Mouse (Mus musculus) embryonic facial prominence, embryonic 13.5 days (tissue): Measurements from ENCODE around the gene Tmem268. TPM values are rescaled to one million over a fixed set of nuclear protein-coding genes. Genes with fewer than 3 reads are reported as not detected.

Experiments
- ATAC-seq: fragments of 200-750 bp; cut with Nextera tagmentation; 2 replicates; pipeline ENCODE4 v1.8.0; 2017; ENCODE audit warnings: low read depth; ENCODE audit not compliant: insufficient number of reproducible peaks, insufficient read depth, low FRiP score, low TSS enrichment
- H3K27ac ChIP-seq: fragments of 300-500 bp; sonication (generic); 2 replicates; pipeline ENCODE4 v1.5.1; 2015; ENCODE audit warnings: moderate library complexity, mild to moderate bottlenecking, inconsistent platforms
- H3K27me3 ChIP-seq: fragments of 300-500 bp; sonication (generic); 2 replicates; pipeline ENCODE4 v1.6.1; 2015; ENCODE audit warnings: mild to moderate bottlenecking, inconsistent platforms
- H3K36me3 ChIP-seq: fragments of 300-500 bp; sonication (generic); 2 replicates; pipeline ENCODE4 v1.6.1; 2015; ENCODE audit warnings: mild to moderate bottlenecking, inconsistent platforms
- H3K4me1 ChIP-seq: fragments of 300-500 bp; sonication (generic); 2 replicates; pipeline ENCODE4 v1.6.1; 2015; ENCODE audit warnings: inconsistent platforms
- H3K4me2 ChIP-seq: fragments of 300-500 bp; sonication (generic); 2 replicates; pipeline ENCODE4 v1.6.1; 2015; ENCODE audit warnings: moderate library complexity, mild to moderate bottlenecking, inconsistent platforms
- H3K4me3 ChIP-seq: fragments of 300-500 bp; sonication (generic); 2 replicates; pipeline ENCODE4 v1.5.1; 2015; ENCODE audit warnings: mild to moderate bottlenecking, inconsistent platforms
- H3K9ac ChIP-seq: fragments of 300-500 bp; sonication (generic); 2 replicates; pipeline ENCODE4 v1.6.1; 2015; ENCODE audit warnings: mild to moderate bottlenecking, inconsistent platforms
- H3K9me3 ChIP-seq: fragments of 300-500 bp; sonication (generic); 2 replicates; pipeline ENCODE4 v1.6.1; 2016; ENCODE audit warnings: inconsistent platforms
- WGBS: fragments of 180-500 bp; shearing (Covaris S2); methylation state at CpG from one replicate; pipeline ENCODE4 v1.1.7; 2015; ENCODE audit warnings: mixed read lengths; 5-methylcytosine and 5-hydroxymethylcytosine counted together
- polyA plus RNA-seq: library from polyadenylated mRNA; unstranded; fragments of >200 nt; fragmentation: Nextera tagmentation; extraction: Ambion mirVana; gene quantifications from 2 replicates; pipeline ENCODE4 v1.2.1, GENCODE M21; 2015

Gene Tmem268
- polyA plus RNA-seq, 1 experiment from 2014 or later, result 10.7 TPM

- WGBS, result 2% methylated on average over 52 of the region's 57 CpGs
- peak; percentile 92 for ATAC-seq
- Histone ChIP-seq H3K9me3 (no peaks in the 10 kb centered on the region), H3K36me3 (peaks cover 13% of the 10 kb centered on the region), H3K4me1 (peaks cover 37% of the 10 kb centered on the region), H3K4me2 (peak within 1 kb of the TSS; percentile 75), H3K27me3 (no peaks in the 10 kb centered on the region), H3K27ac (peak within 1 kb of the TSS; percentile 85), H3K4me3 (peak within 1 kb of the TSS; percentile 83), H3K9ac (peak within 1 kb of the TSS; percentile 97)
Measured at GRCm38 (mm10) chr4:63544494-63545230, 13.9 kb upstream of the Tmem268 start, which contains the start of gene Atp6v1g1. TSS of gene Atp6v1g1 (plus strand) at chr4:63544772.

GRCm38 (mm10) chr4:63545231-63545958 lies 13.2 kb upstream of the Tmem268 start:
- Histone ChIP-seq H3K9me3 (no peaks in the 10 kb centered on the region), H3K36me3 (peaks cover 15% of the 10 kb centered on the region), H3K4me3 (peak overlapping the region; percentile 83), H3K27ac (peak overlapping the region; percentile 85), H3K4me1 (peaks cover 37% of the 10 kb centered on the region), H3K4me2 (peak overlapping the region; percentile 75), H3K9ac (peak overlapping the region; percentile 97), H3K27me3 (no peaks in the 10 kb centered on the region)
- ATAC-seq, result no peak
- WGBS, result 15% methylated on average over 26 of the region's 26 CpGs

- 34% methylated on average over 6 of the region's 6 CpGs for WGBS
- peaks cover 26% of the 10 kb centered on the region for H3K36me3 ChIP-seq
- H3K27ac ChIP-seq, result peak overlapping the region; percentile 35
- H3K9me3 ChIP-seq, result no peaks in the 10 kb centered on the region
- H3K27me3 ChIP-seq, result no peaks in the 10 kb centered on the region
- H3K4me3 ChIP-seq, result peak overlapping the region; percentile 83
- H3K4me2 ChIP-seq, result peak overlapping the region; percentile 75
- H3K9ac ChIP-seq, result peak overlapping the region; percentile 97
- no peak for ATAC-seq
- peaks cover 37% of the 10 kb centered on the region for H3K4me1 ChIP-seq
Measured at GRCm38 (mm10) chr4:63546441-63547055, 12.0 kb upstream of the Tmem268 start.

- WGBS, result 48% methylated on average over 1 of the region's 1 CpGs
- H3K4me1 ChIP-seq, result peaks cover 34% of the 10 kb centered on the region
- H3K27ac ChIP-seq, result no peak overlapping the region
- no peak overlapping the region for H3K9ac ChIP-seq
- no peak overlapping the region for H3K4me2 ChIP-seq
- no peaks in the 10 kb centered on the region for H3K9me3 ChIP-seq
- ATAC-seq, result no peak
- H3K36me3 ChIP-seq, result peaks cover 39% of the 10 kb centered on the region
- no peaks in the 10 kb centered on the region for H3K27me3 ChIP-seq
- no peak overlapping the region for H3K4me3 ChIP-seq
Measured at GRCm38 (mm10) chr4:63547799-63548198, 10.8 kb upstream of the Tmem268 start.

GRCm38 (mm10) chr4:63548491-63548890 lies 10.1 kb upstream of the Tmem268 start:
- Histone ChIP-seq H3K9me3 (no peaks in the 10 kb centered on the region), H3K4me2 (no peak overlapping the region), H3K36me3 (peaks cover 43% of the 10 kb centered on the region), H3K4me1 (peaks cover 34% of the 10 kb centered on the region), H3K9ac (no peak overlapping the region), H3K27me3 (no peaks in the 10 kb centered on the region), H3K27ac (no peak overlapping the region), H3K4me3 (no peak overlapping the region)
- WGBS, result 88% methylated on average over 3 of the region's 3 CpGs
- no peak for ATAC-seq

GRCm38 (mm10) chr4:63550908-63551307 lies 7.7 kb upstream of the Tmem268 start:
- no peaks in the 10 kb centered on the region for H3K27me3 ChIP-seq
- no peak overlapping the region for H3K4me3 ChIP-seq
- H3K4me1 ChIP-seq, result peaks cover 21% of the 10 kb centered on the region
- ATAC-seq, result no peak
- H3K9ac ChIP-seq, result no peak overlapping the region
- WGBS, result 96% methylated on average over 3 of the region's 3 CpGs
- peaks cover 56% of the 10 kb centered on the region for H3K36me3 ChIP-seq
- no peak overlapping the region for H3K4me2 ChIP-seq
- H3K9me3 ChIP-seq, result no peaks in the 10 kb centered on the region
- no peak overlapping the region for H3K27ac ChIP-seq

- H3K27me3 ChIP-seq, result no peaks in the 10 kb centered on the region
- no peak overlapping the region for H3K4me3 ChIP-seq
- H3K36me3 ChIP-seq, result peaks cover 56% of the 10 kb centered on the region
- ATAC-seq, result no peak
- H3K9me3 ChIP-seq, result no peaks in the 10 kb centered on the region
- no peak overlapping the region for H3K4me2 ChIP-seq
- H3K27ac ChIP-seq, result no peak overlapping the region
- peaks cover 15% of the 10 kb centered on the region for H3K4me1 ChIP-seq
- WGBS, result 100% methylated on average over 1 of the region's 1 CpGs
- H3K9ac ChIP-seq, result no peak overlapping the region
Measured at GRCm38 (mm10) chr4:63552865-63553264, 5.7 kb upstream of the Tmem268 start.

GRCm38 (mm10) chr4:63553789-63554576 lies 4.6 kb upstream of the Tmem268 start:
- Histone ChIP-seq H3K27ac (no peak overlapping the region), H3K27me3 (no peaks in the 10 kb centered on the region), H3K4me1 (peaks cover 14% of the 10 kb centered on the region), H3K9ac (no peak overlapping the region), H3K9me3 (no peaks in the 10 kb centered on the region), H3K4me3 (no peak overlapping the region), H3K36me3 (peaks cover 50% of the 10 kb centered on the region), H3K4me2 (no peak overlapping the region)
- no peak for ATAC-seq
- 84% methylated on average over 4 of the region's 4 CpGs for WGBS

GRCm38 (mm10) chr4:63554616-63555015 lies 4.0 kb upstream of the Tmem268 start:
- Histone ChIP-seq H3K27ac (no peak overlapping the region), H3K9ac (no peak overlapping the region), H3K9me3 (no peaks in the 10 kb centered on the region), H3K4me3 (no peak overlapping the region), H3K27me3 (no peaks in the 10 kb centered on the region), H3K4me1 (peaks cover 20% of the 10 kb centered on the region), H3K4me2 (no peak overlapping the region), H3K36me3 (peaks cover 43% of the 10 kb centered on the region)
- ATAC-seq, result no peak
- 79% methylated on average over 3 of the region's 3 CpGs for WGBS

GRCm38 (mm10) chr4:63555111-63555510 lies 3.5 kb upstream of the Tmem268 start:
- Histone ChIP-seq H3K27me3 (no peaks in the 10 kb centered on the region), H3K9me3 (no peaks in the 10 kb centered on the region), H3K9ac (no peak overlapping the region), H3K4me3 (no peak overlapping the region), H3K4me1 (peaks cover 25% of the 10 kb centered on the region), H3K27ac (no peak overlapping the region), H3K36me3 (peaks cover 41% of the 10 kb centered on the region), H3K4me2 (no peak overlapping the region)
- 93% methylated on average over 2 of the region's 2 CpGs for WGBS
- ATAC-seq, result no peak

- WGBS, result 63% methylated on average over 5 of the region's 5 CpGs
- Histone ChIP-seq H3K9me3 (no peaks in the 10 kb centered on the region), H3K27ac (no peak overlapping the region), H3K36me3 (peaks cover 29% of the 10 kb centered on the region), H3K4me2 (no peak overlapping the region), H3K4me1 (peaks cover 40% of the 10 kb centered on the region), H3K9ac (no peak overlapping the region), H3K27me3 (no peaks in the 10 kb centered on the region), H3K4me3 (no peak overlapping the region)
- no peak for ATAC-seq
Measured at GRCm38 (mm10) chr4:63556665-63557064, 1.9 kb upstream of the Tmem268 start.
